Mouse (Mus musculus) testis, adult 2 months (tissue): ENCODE results near the gene Usp16. TPM values are rescaled to one million over a fixed set of nuclear protein-coding genes. Genes with fewer than 3 reads are reported as not detected.
"Not testable (repeated sequence)": the region's sequence is repeated elsewhere in the genome, so short reads cannot be mapped to it uniquely, and the experiment has no call there.

Experiments
- H3K27ac ChIP-seq: fragments of 200-500 bp; 2 replicates; pipeline ENCODE4 v1.5.1; 2012; ENCODE audit warnings: low read depth, low read length; ENCODE audit not compliant: control insufficient read depth, insufficient read depth
- H3K27me3 ChIP-seq: fragments of 200-500 bp; 2 replicates; pipeline ENCODE4 v1.6.1; 2012; ENCODE audit warnings: mild to moderate bottlenecking, low read length, moderate library complexity; ENCODE audit not compliant: control insufficient read depth, insufficient read depth
- H3K36me3 ChIP-seq: fragments of 200-500 bp; 2 replicates; pipeline ENCODE4 v1.6.1; 2012; ENCODE audit warnings: mild to moderate bottlenecking, low read length; ENCODE audit not compliant: control insufficient read depth, insufficient read depth
- H3K4me1 ChIP-seq: fragments of 200-500 bp; 2 replicates; pipeline ENCODE4 v1.6.1; 2012; ENCODE audit warnings: low read length; ENCODE audit not compliant: control insufficient read depth, insufficient read depth
- H3K4me3 ChIP-seq: fragments of 200-500 bp; 2 replicates; pipeline ENCODE4 v1.5.1; 2012; ENCODE audit warnings: low read depth, mild to moderate bottlenecking, low read length, moderate library complexity, mixed read lengths; ENCODE audit not compliant: control insufficient read depth
- CTCF ChIP-seq: fragments of 200-500 bp; IDR thresholded peaks from 2 replicates; pipeline ENCODE4 v1.5.1; 2012; ENCODE audit warnings: low read depth, mild to moderate bottlenecking, inconsistent platforms, low read length, moderate library complexity; ENCODE audit not compliant: control insufficient read depth, insufficient read depth, insufficient replicate concordance
- POLR2A ChIP-seq: fragments of 200-500 bp; IDR thresholded peaks from 2 replicates; pipeline ENCODE4 v1.6.1; 2012; ENCODE audit warnings: low read depth, mild to moderate bottlenecking, inconsistent platforms, low read length, moderate library complexity; ENCODE audit not compliant: control insufficient read depth
- polyA plus RNA-seq: library from polyadenylated mRNA; depleted of rRNA; stranded (reverse); fragments of >200 nt; gene quantifications from 2 replicates; pipeline ENCODE4 v1.2.3, GENCODE M21; 2012

The Usp16 gene
- polyA plus RNA-seq, 1 experiment, result 79.6 TPM

GRCm38 (mm10) chr16:87488605-87489004, 34.1 kb downstream of the Usp16 start:
- Histone ChIP-seq H3K27me3 (no peaks in the 10 kb centered on the region), H3K4me3 (no peak overlapping the region), H3K36me3 (no peaks in the 10 kb centered on the region; the same call in 1 of the 2 replicates), H3K4me1 (no peaks in the 10 kb centered on the region), H3K27ac (no peak overlapping the region)
- TF ChIP-seq CTCF (no peak), POLR2A (no peak)

- not testable (repeated sequence) for H3K27me3 ChIP-seq, H3K36me3 ChIP-seq, H3K4me1 ChIP-seq, H3K4me3 ChIP-seq, H3K27ac ChIP-seq
Observed at GRCm38 (mm10) chr16:87492191-87492792, 37.8 kb downstream of the Usp16 start.

GRCm38 (mm10) chr16:87494955-87495655, 40.6 kb downstream of the Usp16 start:
- Histone ChIP-seq H3K27ac (peak overlapping the region; percentile 93), H3K4me1 (no peaks in the 10 kb centered on the region; the same call in 1 of the 2 replicates), H3K36me3 (no peaks in the 10 kb centered on the region), H3K4me3 (peak overlapping the region; percentile 98), H3K27me3 (no peaks in the 10 kb centered on the region)
- TF ChIP-seq CTCF, result no peak
- no peak for TF ChIP-seq POLR2A

- TF ChIP-seq POLR2A (peak; percentile 95), CTCF (no peak)
- Histone ChIP-seq H3K27me3 (no peaks in the 10 kb centered on the region), H3K36me3 (no peaks in the 10 kb centered on the region), H3K4me3 (peak within 1 kb of the TSS; percentile 98), H3K4me1 (no peaks in the 10 kb centered on the region; the same call in 1 of the 2 replicates), H3K27ac (peak within 1 kb of the TSS; percentile 93)
Observed at GRCm38 (mm10) chr16:87495716-87496447, 41.4 kb downstream of the Usp16 start, which contains the start of gene Cct8. Cct8 (minus strand) TSS chr16:87495873.

- Histone ChIP-seq H3K4me3 (no peak overlapping the region), H3K27me3 (no peaks in the 10 kb centered on the region), H3K36me3 (no peaks in the 10 kb centered on the region), H3K27ac (no peak overlapping the region), H3K4me1 (no peaks in the 10 kb centered on the region; the same call in 1 of the 2 replicates)
- TF ChIP-seq CTCF, result no peak
- no peak for TF ChIP-seq POLR2A
Observed at GRCm38 (mm10) chr16:87496728-87497127, 42.2 kb downstream of the Usp16 start.

- Histone ChIP-seq H3K4me1 (no peaks in the 10 kb centered on the region; the same call in 1 of the 2 replicates), H3K36me3 (no peaks in the 10 kb centered on the region), H3K27me3 (no peaks in the 10 kb centered on the region), H3K4me3 (no peak overlapping the region), H3K27ac (no peak overlapping the region)
- TF ChIP-seq POLR2A (no peak), CTCF (no peak)
Observed at GRCm38 (mm10) chr16:87497171-87497570, 42.7 kb downstream of the Usp16 start.

GRCm38 (mm10) chr16:87499556-87499955, 45.1 kb downstream of the Usp16 start:
- no peak overlapping the region for H3K27ac ChIP-seq
- no peak for TF ChIP-seq POLR2A
- no peak for TF ChIP-seq CTCF

More at GRCm38 (mm10) chr16:87499556-87499955, 45.1 kb downstream of the Usp16 start:
- no peak overlapping the region for H3K4me3 ChIP-seq
- H3K36me3 ChIP-seq, result no peaks in the 10 kb centered on the region
- no peaks in the 10 kb centered on the region for H3K27me3 ChIP-seq
- no peaks in the 10 kb centered on the region; the same call in 1 of the 2 replicates for H3K4me1 ChIP-seq
